Mouse (Mus musculus): ENCODE results near the gene Adig. TPM values are rescaled to one million over a fixed set of nuclear protein-coding genes. Genes with fewer than 3 reads are reported as not detected.

The Adig gene
- polyA plus RNA-seq, 1 experiment from 2014 or later: not detected

GRCm38 (mm10) chr2:158554366-158554765 lies 52.0 kb downstream of the Adig start:
- H3K27me3 ChIP-seq (ENCODE audit: control insufficient read depth, insufficient read depth, low read length): peaks cover 17% of the 10 kb centered on the region
- H3K4me2 ChIP-seq (ENCODE audit: low read length): no peak overlapping the region
- H3K27ac ChIP-seq (replicated peaks; ENCODE audit: low read depth, low read length): no peak overlapping the region
- 26% methylated on average over 10 of the region's 10 CpGs for WGBS
- DNase-seq (no peak), ATAC-seq (ENCODE audit: low FRiP score, low TSS enrichment) (no peak)
- H3K9me3 ChIP-seq (ENCODE audit: control insufficient read depth, low read length): no peaks in the 10 kb centered on the region
- H3K4me1 ChIP-seq (ENCODE audit: control insufficient read depth, insufficient read depth, low read length): peaks cover 22% of the 10 kb centered on the region
- no peaks in the 10 kb centered on the region for H3K36me3 ChIP-seq (ENCODE audit: control insufficient read depth, insufficient read depth, low read length)
- no peak overlapping the region for H3K4me3 ChIP-seq (replicated peaks; ENCODE audit: low read depth, low read length)
- no peak overlapping the region for H3K9ac ChIP-seq (replicated peaks; ENCODE audit: low read length)

- Histone ChIP-seq H3K4me3 (replicated peaks; ENCODE audit: low read depth, low read length) (no peak overlapping the region), H3K27ac (replicated peaks; ENCODE audit: low read depth, low read length) (0 out of 2 replicates have a peak overlapping the region, but pooled peaks have one; percentile 66), H3K9ac (replicated peaks; ENCODE audit: low read length) (no peak overlapping the region), H3K27me3 (ENCODE audit: control insufficient read depth, insufficient read depth, low read length) (peaks cover 17% of the 10 kb centered on the region), H3K4me2 (ENCODE audit: low read length) (peak overlapping the region; percentile 56; the same call in 1 of the 2 replicates), H3K4me1 (ENCODE audit: control insufficient read depth, insufficient read depth, low read length) (peaks cover 31% of the 10 kb centered on the region), H3K36me3 (ENCODE audit: control insufficient read depth, insufficient read depth, low read length) (no peaks in the 10 kb centered on the region), H3K9me3 (ENCODE audit: control insufficient read depth, low read length) (no peaks in the 10 kb centered on the region)
- no peak for DNase-seq
- no peak for ATAC-seq (ENCODE audit: low FRiP score, low TSS enrichment)
- WGBS: 2% methylated on average over 7 of the region's 7 CpGs
Measured at GRCm38 (mm10) chr2:158555252-158555651, 52.8 kb downstream of the Adig start.

- WGBS: 4% methylated on average over 8 of the region's 8 CpGs
Measured at GRCm38 (mm10) chr2:158555812-158556211, 53.4 kb downstream of the Adig start.

GRCm38 (mm10) chr2:158556225-158556624 lies 53.8 kb downstream of the Adig start:
- Histone ChIP-seq H3K27me3 (ENCODE audit: control insufficient read depth, insufficient read depth, low read length) (peaks cover 17% of the 10 kb centered on the region), H3K4me1 (ENCODE audit: control insufficient read depth, insufficient read depth, low read length) (peaks cover 41% of the 10 kb centered on the region), H3K27ac (replicated peaks; ENCODE audit: low read depth, low read length) (peak overlapping the region; percentile 66), H3K4me2 (ENCODE audit: low read length) (peak overlapping the region; percentile 56), H3K9ac (replicated peaks; ENCODE audit: low read length) (0 out of 2 replicates have a peak overlapping the region, but pooled peaks have one; percentile 20), H3K9me3 (ENCODE audit: control insufficient read depth, low read length) (no peaks in the 10 kb centered on the region), H3K36me3 (ENCODE audit: control insufficient read depth, insufficient read depth, low read length) (no peaks in the 10 kb centered on the region), H3K4me3 (replicated peaks; ENCODE audit: low read depth, low read length) (peak overlapping the region; percentile 26)
- DNase-seq (peak; percentile 89), ATAC-seq (ENCODE audit: low FRiP score, low TSS enrichment) (no peak; the same call in 1 of the 2 replicates)
- WGBS: 1% methylated on average over 20 of the region's 20 CpGs

More at GRCm38 (mm10) chr2:158555812-158556211, 53.4 kb downstream of the Adig start:
- H3K9ac ChIP-seq (replicated peaks; ENCODE audit: low read length): 0 out of 2 replicates have a peak overlapping the region, but pooled peaks have one; percentile 20
- H3K36me3 ChIP-seq (ENCODE audit: control insufficient read depth, insufficient read depth, low read length): no peaks in the 10 kb centered on the region
- no peak for DNase-seq
- peak overlapping the region; percentile 26 for H3K4me3 ChIP-seq (replicated peaks; ENCODE audit: low read depth, low read length)
- H3K27ac ChIP-seq (replicated peaks; ENCODE audit: low read depth, low read length): peak overlapping the region; percentile 66; the same call in 1 of the 2 replicates
- H3K4me1 ChIP-seq (ENCODE audit: control insufficient read depth, insufficient read depth, low read length): peaks cover 36% of the 10 kb centered on the region
- H3K4me2 ChIP-seq (ENCODE audit: low read length): peak overlapping the region; percentile 56
- no peak; the same call in 1 of the 2 replicates for ATAC-seq (ENCODE audit: low FRiP score, low TSS enrichment)
- no peaks in the 10 kb centered on the region for H3K9me3 ChIP-seq (ENCODE audit: control insufficient read depth, low read length)
- H3K27me3 ChIP-seq (ENCODE audit: control insufficient read depth, insufficient read depth, low read length): peaks cover 17% of the 10 kb centered on the region

GRCm38 (mm10) chr2:158556750-158557149 lies 54.3 kb downstream of the Adig start:
- Histone ChIP-seq H3K27ac (replicated peaks; ENCODE audit: low read depth, low read length) (peak overlapping the region; percentile 55), H3K36me3 (ENCODE audit: control insufficient read depth, insufficient read depth, low read length) (no peaks in the 10 kb centered on the region), H3K4me3 (replicated peaks; ENCODE audit: low read depth, low read length) (no peak overlapping the region), H3K4me1 (ENCODE audit: control insufficient read depth, insufficient read depth, low read length) (peaks cover 46% of the 10 kb centered on the region), H3K9me3 (ENCODE audit: control insufficient read depth, low read length) (no peaks in the 10 kb centered on the region), H3K4me2 (ENCODE audit: low read length) (peak overlapping the region; percentile 56; the same call in 1 of the 2 replicates), H3K9ac (replicated peaks; ENCODE audit: low read length) (no peak overlapping the region), H3K27me3 (ENCODE audit: control insufficient read depth, insufficient read depth, low read length) (peaks cover 17% of the 10 kb centered on the region)
- ATAC-seq (ENCODE audit: low FRiP score, low TSS enrichment): no peak
- WGBS: 7% methylated on average over 5 of the region's 5 CpGs
- peak; percentile 60 for DNase-seq

Other genes with a start within 250 kb of the Adig start
- not detected in 2 replicates for gene Bpi, start 244.5 kb upstream of the Adig start, polyA plus RNA-seq (2014; fragmentation: Nextera tagmentation; extraction: Ambion mirVana)
- 1.2 and 2.2 TPM in 2 replicates for gene Lbp, start 196.1 kb upstream of the Adig start, polyA plus RNA-seq (2014; fragmentation: Nextera tagmentation; extraction: Ambion mirVana)
- 225 and 337 TPM in 2 replicates for gene Snhg11, start 127.0 kb upstream of the Adig start, polyA plus RNA-seq (2014; fragmentation: Nextera tagmentation; extraction: Ambion mirVana)
- 31.4 and 32.6 TPM in 2 replicates for gene Ralgapb, start 92.8 kb upstream of the Adig start, polyA plus RNA-seq (2014; fragmentation: Nextera tagmentation; extraction: Ambion mirVana)
- gene Arhgap40, start 10.2 kb downstream of the Adig start, polyA plus RNA-seq (2014; fragmentation: Nextera tagmentation; extraction: Ambion mirVana): 0.57 and 0.87 TPM in 2 replicates
- gene Slc32a1, start 108.2 kb downstream of the Adig start, polyA plus RNA-seq (2014; fragmentation: Nextera tagmentation; extraction: Ambion mirVana): 7.6 and 8.6 TPM in 2 replicates
- gene Actr5, start 122.3 kb downstream of the Adig start, polyA plus RNA-seq (2014; fragmentation: Nextera tagmentation; extraction: Ambion mirVana): 13.9 and 14.8 TPM in 2 replicates
- gene Ppp1r16b, start 162.8 kb downstream of the Adig start, polyA plus RNA-seq (2014; fragmentation: Nextera tagmentation; extraction: Ambion mirVana): 16.1 and 21.0 TPM in 2 replicates

All from midbrain, embryonic 14.5 days (tissue).